Mouse (Mus musculus) MEL (cell line): ENCODE results near the gene C1qb.

Experiments
- CHD2 ChIP-seq: IDR thresholded peaks from 2 replicates; pipeline ENCODE4 v1.6.1; 2011; ENCODE audit warnings: low read length, improper control_type of control experiment
- CTCF ChIP-seq, 3 experiments: IDR thresholded peaks in 2 of 3; conservative IDR thresholded peaks in 1 of 3; 2 replicates each; pipeline ENCODE4 v1.5.1; 2011 to 2012; ENCODE audit warnings: low read length in 3 of 3, low read depth in 2 of 3, mild to moderate bottlenecking in 2 of 3, improper control_type of control experiment in 1 of 3, inconsistent platforms in 1 of 3, mixed read lengths in 1 of 3, moderate library complexity in 1 of 3; ENCODE audit not compliant: control insufficient read depth in 1 of 3, insufficient read depth in 1 of 3, poor library complexity in 1 of 3, severe bottlenecking in 1 of 3
- EP300 ChIP-seq, 2 experiments: IDR thresholded peaks; 2 replicates each; pipeline ENCODE4 v1.6.1; 2011; ENCODE audit warnings: improper control_type of control experiment in 2 of 2, low read length in 2 of 2, low read depth in 1 of 2, mild to moderate bottlenecking in 1 of 2
- HCFC1 ChIP-seq: IDR thresholded peaks from 2 replicates; pipeline ENCODE4 v1.6.1; 2012; ENCODE audit warnings: low read depth, mild to moderate bottlenecking, inconsistent platforms, low read length, improper control_type of control experiment, moderate library complexity
- MAFK ChIP-seq: IDR thresholded peaks from 2 replicates; pipeline ENCODE4 v1.6.1; 2011; ENCODE audit warnings: low read depth, mild to moderate bottlenecking, low read length, improper control_type of control experiment, borderline replicate concordance

- TF ChIP-seq MAFK = no peak
- peak; percentile 65 to 74 (median 67) for TF ChIP-seq CTCF (IDR thresholded peaks at IDR 0.05 in 2 of 3, conservative IDR thresholded peaks at IDR 0.05 in 1 of 3; ENCODE audit: control insufficient read depth in 1 of 3, insufficient read depth in 1 of 3, low read depth in 2 of 3, low read length in 3 of 3, poor library complexity in 1 of 3, severe bottlenecking in 1 of 3)
- no peak for TF ChIP-seq CHD2
- TF ChIP-seq EP300 (IDR thresholded peaks at IDR 0.05; ENCODE audit: low read depth in 1 of 2, low read length in 2 of 2) = no peak
- TF ChIP-seq HCFC1 = no peak
Measured at GRCm38 (mm10) chr4:136907033-136907432, 21.0 kb upstream of the C1qb start.
